Mouse (Mus musculus) frontal cortex, postnatal 10 days (tissue): ENCODE data around the gene Clcn3.

ENCODE experiments used
- DNase-seq, 2 experiments: peaks; one replicate each; pipeline ENCODE4 v3.0.0; 2022; ENCODE audit warnings: low spot score in 2 of 2, mixed read lengths in 1 of 2

Gene Clcn3

DNA sequence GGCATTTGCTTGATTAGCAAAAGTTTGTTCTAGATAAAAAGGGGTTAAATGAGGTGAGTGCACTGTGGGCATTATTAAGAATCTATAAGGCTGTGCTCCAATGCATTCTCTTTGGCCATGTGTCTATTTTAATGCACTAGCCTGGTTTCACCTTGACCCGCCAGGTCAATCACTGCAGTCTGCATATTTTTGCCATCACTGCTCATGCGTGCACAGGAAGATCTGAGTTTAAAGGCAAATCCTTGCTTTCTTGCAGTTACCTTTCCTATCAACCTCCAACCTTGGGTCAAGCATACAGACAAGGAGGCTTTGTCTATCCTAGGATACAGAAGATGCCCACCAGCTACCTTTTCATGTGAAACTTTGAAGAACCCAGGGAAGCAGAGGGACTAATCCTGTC is 113.3 kb downstream of the Clcn3 start:
- DNase-seq: no peak

DNA sequence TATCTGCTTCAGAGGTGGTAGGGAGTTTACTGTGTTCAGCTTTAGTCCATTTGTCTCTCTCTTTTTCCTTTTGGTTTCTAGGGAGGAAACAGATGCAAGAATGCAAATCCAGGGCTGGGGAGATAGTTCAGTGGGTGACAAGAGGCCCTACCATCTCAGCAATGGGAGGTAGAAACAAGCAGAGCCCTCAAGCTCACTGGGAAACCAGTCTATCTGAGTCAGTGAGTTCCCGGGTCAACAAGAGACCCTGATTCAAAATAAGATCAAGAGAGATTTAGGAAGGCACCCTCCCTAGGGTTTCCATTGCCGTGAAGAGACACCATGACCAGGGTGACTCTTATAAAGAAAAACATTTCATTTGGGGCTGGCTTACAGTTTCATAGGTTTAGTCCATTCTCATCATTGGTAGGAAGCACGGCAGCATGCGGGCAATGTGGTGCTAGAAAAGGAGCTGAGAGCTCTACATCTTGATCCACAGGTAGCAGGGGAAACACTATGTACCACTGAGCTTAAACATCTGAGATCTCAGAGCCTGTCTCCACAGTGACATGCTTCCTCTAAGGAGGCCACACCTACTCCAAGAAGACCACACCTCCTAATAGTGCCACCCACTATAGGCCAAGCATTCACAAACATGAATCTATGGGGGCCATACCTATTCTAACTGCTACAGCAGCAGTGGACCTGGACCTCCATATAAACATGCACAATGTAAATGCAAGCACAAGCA is 114.7 kb downstream of the Clcn3 start:
- DNase-seq: no peak

DNA sequence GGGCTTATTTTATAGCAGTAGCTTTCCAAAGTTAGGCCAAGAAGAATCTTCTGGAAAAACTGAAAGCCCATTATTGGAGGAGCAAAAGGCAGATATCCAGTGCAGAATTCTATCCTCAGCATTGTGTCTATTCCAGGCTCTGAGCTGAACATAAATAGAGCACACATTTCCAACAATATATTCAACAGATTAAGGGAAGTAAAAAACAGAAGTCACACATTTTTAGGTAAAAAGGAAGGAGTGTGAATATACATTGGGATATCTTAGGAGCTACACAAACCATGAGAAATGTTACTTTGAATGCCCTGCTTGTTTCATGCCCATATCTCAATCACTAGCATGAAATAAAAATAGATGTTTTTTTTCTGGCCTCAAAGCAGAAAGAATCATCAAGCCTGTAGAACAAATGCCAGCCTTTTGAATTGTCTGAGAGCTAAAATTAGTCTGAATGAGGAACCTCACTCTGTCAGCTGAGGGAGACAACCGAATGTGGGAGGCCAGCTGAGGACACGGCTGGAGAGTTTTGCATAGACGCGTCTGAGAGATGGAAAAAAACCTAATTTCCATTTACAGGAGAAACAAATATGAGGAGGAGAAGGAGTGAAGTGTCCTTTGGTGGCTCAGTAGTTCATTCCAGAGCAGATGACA is 115.5 kb downstream of the Clcn3 start:
- DNase-seq: peak in 1 of 2 experiments; percentile 29

DNA sequence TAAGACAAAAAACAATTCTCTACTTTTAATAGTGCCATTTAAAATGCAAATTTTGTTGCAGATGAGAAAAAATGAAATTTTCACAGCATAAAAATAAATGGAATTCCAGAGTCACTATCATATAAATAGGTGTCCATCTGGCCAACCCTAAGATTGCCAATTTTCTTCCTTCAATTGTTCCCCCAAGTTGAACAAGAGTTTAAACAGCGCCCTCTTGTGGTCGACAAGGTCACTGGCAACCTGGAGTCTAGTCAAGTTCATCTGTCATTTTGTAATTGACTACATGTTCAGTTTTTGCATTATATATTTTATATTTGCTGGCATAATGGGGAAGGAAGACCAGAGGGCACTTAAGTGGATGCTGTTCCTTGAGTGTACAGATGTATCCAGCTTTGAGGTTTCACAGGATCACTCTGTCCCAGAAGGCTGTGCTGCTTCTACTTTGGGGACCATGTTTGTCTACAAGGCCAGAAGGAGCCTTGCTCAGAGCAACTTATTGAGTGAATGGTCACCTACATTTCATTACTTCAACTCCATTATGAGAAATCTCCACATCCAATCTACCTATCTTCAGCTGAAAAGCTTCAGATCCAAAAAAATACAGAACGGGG is 117.5 kb downstream of the Clcn3 start:
- peak in 1 of 2 experiments; percentile 67 for DNase-seq

DNA sequence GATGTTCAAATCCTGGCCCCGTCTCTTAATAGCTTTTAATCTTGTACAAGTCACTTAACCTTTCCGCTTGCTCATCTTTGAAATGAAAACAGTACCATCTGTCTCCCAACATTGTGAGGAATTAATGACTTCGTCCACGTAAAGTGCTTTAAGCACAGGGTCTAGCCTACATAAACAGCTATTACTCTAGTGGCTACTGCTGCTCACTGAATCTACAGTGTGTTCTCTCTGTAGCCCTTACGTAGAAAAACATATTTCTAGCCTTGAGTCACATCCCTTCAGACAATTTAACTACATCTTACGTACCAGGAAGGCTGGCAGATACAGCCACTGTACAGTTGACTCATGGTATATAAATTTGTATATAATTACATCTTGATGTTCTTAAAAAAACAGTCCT is 118.2 kb downstream of the Clcn3 start:
- DNase-seq: no peak

DNA sequence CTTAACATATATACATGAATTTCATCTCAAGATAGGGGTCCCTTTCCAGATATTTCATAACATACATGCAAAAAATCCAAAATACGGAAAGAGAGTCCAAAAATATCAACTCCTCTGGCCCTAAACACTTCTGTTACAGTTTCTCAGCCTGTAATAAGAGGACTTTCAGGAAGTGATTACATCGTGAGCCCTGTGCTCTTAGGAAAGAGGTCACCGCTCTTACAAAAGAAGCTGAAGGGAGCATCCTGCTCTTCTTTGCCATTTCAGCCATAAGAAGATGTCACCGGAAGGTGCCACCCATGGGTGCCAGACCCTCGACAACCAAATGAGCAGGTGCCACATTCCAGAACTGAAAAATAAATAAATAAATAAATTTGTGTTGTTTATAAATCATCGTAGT is 121.3 kb downstream of the Clcn3 start:
- DNase-seq: no peak

DNA sequence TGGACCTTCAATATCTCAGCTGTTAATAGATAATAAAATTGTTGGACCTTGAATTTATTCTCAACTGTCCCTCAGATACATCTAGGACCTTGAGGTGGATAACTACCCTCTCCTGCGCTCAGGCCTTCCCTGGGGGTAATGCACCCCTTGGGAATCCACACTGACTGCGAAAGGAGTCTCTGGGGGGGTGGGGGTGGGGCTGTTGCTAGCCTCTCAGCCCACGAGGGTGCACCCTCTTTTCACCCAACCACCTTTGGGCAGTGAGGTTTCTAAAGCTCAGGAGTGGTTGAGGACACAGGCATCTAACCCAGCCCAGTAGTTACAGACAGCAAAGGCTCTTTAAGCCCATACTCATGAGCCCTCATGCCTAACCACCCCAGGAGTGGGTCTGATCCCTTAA is 122.4 kb downstream of the Clcn3 start:
- no peak for DNase-seq
